Mouse (Mus musculus) forebrain, embryonic 12.5 days (tissue): ENCODE measurements around the gene 4932438H23Rik. TPM values are rescaled to one million over a fixed set of nuclear protein-coding genes. Genes with fewer than 3 reads are reported as not detected.

ENCODE experiments used
- ATAC-seq: fragments of 200-750 bp; cut with Nextera tagmentation; 2 replicates; pipeline ENCODE4 v1.8.0; 2017; ENCODE audit warnings: moderate TSS enrichment; ENCODE audit not compliant: low FRiP score
- H3K27ac ChIP-seq: fragments of 300-500 bp; sonication (generic); 2 replicates; pipeline ENCODE4 v1.5.1; 2016; ENCODE audit warnings: mild to moderate bottlenecking
- H3K27me3 ChIP-seq: fragments of 300-500 bp; sonication (generic); 2 replicates; pipeline ENCODE4 v1.6.1; 2016; ENCODE audit warnings: mild to moderate bottlenecking
- H3K36me3 ChIP-seq: fragments of 300-500 bp; sonication (generic); replicated peaks from 2 replicates; pipeline ENCODE4 v1.6.1; 2016; ENCODE audit warnings: mild to moderate bottlenecking
- H3K4me1 ChIP-seq: fragments of 300-500 bp; sonication (generic); 2 replicates; pipeline ENCODE4 v1.6.1; 2016
- H3K4me2 ChIP-seq: fragments of 300-500 bp; sonication (generic); 2 replicates; pipeline ENCODE4 v1.6.1; 2016; ENCODE audit warnings: mild to moderate bottlenecking, moderate library complexity
- H3K4me3 ChIP-seq: fragments of 300-500 bp; sonication (generic); replicated peaks from 2 replicates; pipeline ENCODE4 v1.5.1; 2016; ENCODE audit warnings: mild to moderate bottlenecking
- H3K9ac ChIP-seq: fragments of 300-500 bp; sonication (generic); 2 replicates; pipeline ENCODE4 v1.6.1; 2016; ENCODE audit warnings: mild to moderate bottlenecking
- H3K9me3 ChIP-seq: fragments of 300-500 bp; sonication (generic); 2 replicates; pipeline ENCODE4 v1.6.1; 2016
- WGBS: fragments of 180-500 bp; shearing (Covaris S2); methylation state at CpG from one replicate; pipeline ENCODE4 v1.1.7; 2016; 5-methylcytosine and 5-hydroxymethylcytosine counted together
- polyA plus RNA-seq: library from polyadenylated mRNA; unstranded; fragments of >200 nt; fragmentation: Nextera tagmentation; extraction: Ambion mirVana; gene quantifications from 2 replicates; pipeline ENCODE4 v1.2.1, GENCODE M21; 2016

4932438H23Rik gene
- 0.43 TPM in 1 of 2 replicates, not detected in the other for polyA plus RNA-seq

DNA sequence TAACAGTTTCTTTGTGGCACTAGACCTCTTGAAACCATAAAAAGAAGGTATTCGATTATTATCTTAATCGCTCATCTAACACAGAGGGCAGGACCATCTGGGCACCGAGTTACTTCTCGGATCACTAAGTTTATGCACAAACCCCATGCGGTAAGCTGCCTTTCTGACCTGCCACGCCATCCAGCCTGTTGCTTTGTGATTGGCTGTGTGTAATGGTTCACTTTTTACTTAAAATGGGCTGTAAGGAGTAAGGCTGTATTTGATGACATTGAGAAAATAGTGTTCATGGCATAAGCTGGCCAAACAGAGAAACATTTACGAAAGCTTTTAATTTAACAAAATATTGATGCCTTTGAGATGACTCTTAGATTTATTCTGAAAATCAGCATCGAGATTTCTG, at the start of gene 4932438H23Rik:
4932438H23Rik (minus strand) TSS at position 101 of the 400 bp plus-strand sequence.
- 90% methylated on average over 8 of the region's 8 CpGs for WGBS
- peaks cover 20% of the 10 kb centered on the region for H3K4me1 ChIP-seq
- H3K4me2 ChIP-seq: no peak within 1 kb of the TSS
- no peak within 1 kb of the TSS for H3K4me3 ChIP-seq
- H3K9ac ChIP-seq: no peak within 1 kb of the TSS
- no peak for ATAC-seq
- no peaks in the 10 kb centered on the region for H3K9me3 ChIP-seq
- H3K36me3 ChIP-seq: no peaks in the 10 kb centered on the region
- H3K27ac ChIP-seq: no peak within 1 kb of the TSS
- H3K27me3 ChIP-seq: peaks cover 40% of the 10 kb centered on the region

DNA sequence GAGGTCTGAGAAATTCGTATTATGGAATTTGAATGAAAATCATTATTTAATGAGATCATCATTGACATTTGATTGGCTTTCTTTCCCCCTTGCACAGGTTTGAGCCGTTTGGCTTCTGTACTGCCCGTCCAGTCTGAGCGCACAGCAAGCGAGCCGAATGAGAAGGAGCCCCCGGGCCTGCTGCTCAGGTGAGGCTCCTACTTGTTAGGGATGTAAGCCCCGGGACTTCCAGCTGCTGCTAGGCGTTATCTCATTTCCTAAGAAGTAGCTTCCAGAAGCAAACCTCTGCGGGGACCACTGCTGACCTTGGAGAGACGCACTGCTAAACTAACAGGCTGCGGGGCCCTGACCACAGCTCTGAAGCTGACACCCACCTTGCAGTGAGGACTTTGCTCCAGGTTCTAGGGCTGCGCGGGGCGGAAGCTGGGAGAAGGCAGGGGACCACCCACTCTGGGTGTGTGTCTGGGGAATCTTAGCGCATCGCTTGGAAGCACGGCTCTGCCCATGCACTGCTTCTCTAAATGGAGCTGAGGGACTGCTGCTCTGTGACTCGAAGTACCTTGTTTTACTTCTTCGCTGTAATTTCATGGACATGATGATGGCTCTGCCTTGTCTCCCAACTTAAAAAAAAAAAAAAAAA, 46.2 kb upstream of the 4932438H23Rik start:
- H3K36me3 ChIP-seq: no peaks in the 10 kb centered on the region
- H3K27ac ChIP-seq: peak overlapping the region; percentile 90
- H3K27me3 ChIP-seq: peaks cover 12% of the 10 kb centered on the region; the same call in 1 of the 2 replicates
- 7% methylated on average over 20 of the region's 20 CpGs for WGBS
- ATAC-seq: peak; percentile 47
- H3K4me2 ChIP-seq: peak overlapping the region; percentile 47
- H3K9ac ChIP-seq: peak overlapping the region; percentile 40; the same call in 1 of the 2 replicates
- H3K4me3 ChIP-seq: peak overlapping the region; percentile 19
- peaks cover 13% of the 10 kb centered on the region; the same call in 1 of the 2 replicates for H3K9me3 ChIP-seq
- peaks cover 34% of the 10 kb centered on the region for H3K4me1 ChIP-seq

DNA sequence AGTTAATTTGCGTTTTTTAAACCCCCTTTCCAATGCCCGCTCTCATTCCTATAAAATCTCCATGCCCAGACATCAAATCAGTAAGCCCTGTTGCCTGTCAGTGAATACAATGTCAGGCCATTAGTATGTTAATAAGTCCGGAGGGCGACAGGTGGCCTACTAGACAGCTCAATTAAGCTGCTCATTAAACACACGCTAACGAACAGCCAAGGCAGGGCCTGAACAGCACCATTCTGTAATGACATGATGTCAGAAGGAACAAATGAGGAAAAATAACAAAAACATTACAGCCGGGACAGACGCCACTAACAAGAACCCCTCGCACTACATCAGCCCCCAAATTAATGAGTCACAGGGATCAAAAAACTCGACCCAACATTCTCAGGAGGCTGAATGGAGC, 45.5 kb upstream of the 4932438H23Rik start:
- 4% methylated on average over 10 of the region's 10 CpGs for WGBS
- Histone ChIP-seq H3K4me3 (no peak overlapping the region; the same call in 1 of the 2 replicates), H3K4me1 (peaks cover 34% of the 10 kb centered on the region), H3K9me3 (peaks cover 13% of the 10 kb centered on the region; the same call in 1 of the 2 replicates), H3K27me3 (peaks cover 12% of the 10 kb centered on the region; the same call in 1 of the 2 replicates), H3K9ac (no peak overlapping the region), H3K36me3 (no peaks in the 10 kb centered on the region), H3K4me2 (peak overlapping the region; percentile 42), H3K27ac (peak overlapping the region; percentile 97)
- ATAC-seq: peak; percentile 96

DNA sequence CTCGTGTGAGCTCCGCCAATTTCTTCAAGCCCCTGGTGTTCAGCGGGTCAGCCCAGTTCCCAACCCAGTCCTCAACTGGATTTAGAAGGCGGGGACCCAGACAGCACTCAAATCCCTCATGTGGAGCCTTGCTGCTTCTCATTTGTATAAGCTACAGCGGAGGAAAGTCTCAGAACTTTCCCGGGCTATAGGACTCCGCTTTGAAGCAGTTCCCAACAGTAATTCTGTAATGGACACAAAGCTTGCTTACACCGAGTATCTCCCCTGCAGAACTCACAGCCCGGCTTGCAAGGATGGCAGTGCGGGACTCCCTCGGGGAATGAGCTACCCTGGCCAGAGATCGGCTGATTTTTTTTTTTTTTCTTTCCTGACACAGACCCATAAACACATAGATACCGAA, 45.1 kb upstream of the 4932438H23Rik start:
- peaks cover 34% of the 10 kb centered on the region for H3K4me1 ChIP-seq
- H3K27ac ChIP-seq: peak overlapping the region; percentile 97
- no peaks in the 10 kb centered on the region for H3K36me3 ChIP-seq
- peak overlapping the region; percentile 50; the same call in 1 of the 2 replicates for H3K9ac ChIP-seq
- ATAC-seq: peak; percentile 78
- peaks cover 13% of the 10 kb centered on the region; the same call in 1 of the 2 replicates for H3K9me3 ChIP-seq
- H3K4me3 ChIP-seq: peak overlapping the region; percentile 11; the same call in 1 of the 2 replicates
- under 1% methylated on average over 13 of the region's 13 CpGs for WGBS
- peaks cover 16% of the 10 kb centered on the region; the same call in 1 of the 2 replicates for H3K27me3 ChIP-seq
- H3K4me2 ChIP-seq: peak overlapping the region; percentile 42

DNA sequence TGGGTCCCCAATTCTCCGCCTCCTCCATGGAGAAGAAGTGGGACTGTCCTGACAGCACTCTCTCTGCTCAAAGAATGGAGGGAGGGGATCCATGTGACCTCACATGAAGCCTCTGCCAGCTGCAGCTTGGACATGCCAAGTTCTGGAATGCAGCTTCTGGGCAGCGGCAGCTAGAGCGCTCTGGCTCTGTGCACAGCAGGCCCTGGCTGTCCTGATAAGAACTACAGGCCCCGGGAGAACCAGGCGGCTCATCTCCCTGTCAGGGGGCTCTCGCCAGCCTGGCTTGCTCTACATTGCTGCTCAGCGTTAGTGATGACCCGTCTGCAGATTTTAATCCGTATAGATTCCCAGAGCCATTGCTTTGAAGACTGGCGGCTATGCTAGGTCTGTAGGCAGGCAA, 44.6 kb upstream of the 4932438H23Rik start:
- peak overlapping the region; percentile 97 for H3K27ac ChIP-seq
- H3K4me3 ChIP-seq: peak overlapping the region; percentile 11; the same call in 1 of the 2 replicates
- H3K27me3 ChIP-seq: peaks cover 18% of the 10 kb centered on the region; the same call in 1 of the 2 replicates
- no peaks in the 10 kb centered on the region for H3K36me3 ChIP-seq
- H3K4me1 ChIP-seq: peaks cover 34% of the 10 kb centered on the region
- H3K9me3 ChIP-seq: peaks cover 11% of the 10 kb centered on the region; the same call in 1 of the 2 replicates
- H3K4me2 ChIP-seq: peak overlapping the region; percentile 42
- peak overlapping the region; percentile 50 for H3K9ac ChIP-seq
- peak; percentile 16 for ATAC-seq
- WGBS: 14% methylated on average over 10 of the region's 10 CpGs

DNA sequence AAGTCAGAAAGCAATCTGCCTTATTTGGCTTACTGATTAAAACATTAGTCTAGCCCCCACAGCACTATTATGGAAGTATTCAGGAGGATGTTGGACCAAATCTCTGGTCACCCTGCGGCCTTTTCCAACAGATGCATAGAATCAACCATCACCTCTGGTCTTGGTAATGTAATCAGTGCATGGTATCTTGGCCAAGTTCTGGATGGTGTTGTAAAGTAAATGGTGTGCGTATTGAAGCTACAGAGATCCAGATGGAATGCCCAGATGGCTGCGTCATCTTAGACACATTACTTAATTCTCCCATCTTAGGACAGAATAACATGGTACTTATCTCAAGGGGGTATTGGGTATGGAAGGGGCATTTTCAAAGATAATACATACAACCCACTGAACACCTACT, 43.8 kb upstream of the 4932438H23Rik start:
- peak overlapping the region; percentile 97 for H3K27ac ChIP-seq
- peaks cover 18% of the 10 kb centered on the region; the same call in 1 of the 2 replicates for H3K27me3 ChIP-seq
- no peak overlapping the region for H3K9ac ChIP-seq
- peaks cover 34% of the 10 kb centered on the region for H3K4me1 ChIP-seq
- 89% methylated on average over 3 of the region's 3 CpGs for WGBS
- H3K4me3 ChIP-seq: no peak overlapping the region
- H3K36me3 ChIP-seq: no peaks in the 10 kb centered on the region
- H3K9me3 ChIP-seq: peaks cover 3% of the 10 kb centered on the region; the same call in 1 of the 2 replicates
- H3K4me2 ChIP-seq: no peak overlapping the region
- no peak for ATAC-seq

DNA sequence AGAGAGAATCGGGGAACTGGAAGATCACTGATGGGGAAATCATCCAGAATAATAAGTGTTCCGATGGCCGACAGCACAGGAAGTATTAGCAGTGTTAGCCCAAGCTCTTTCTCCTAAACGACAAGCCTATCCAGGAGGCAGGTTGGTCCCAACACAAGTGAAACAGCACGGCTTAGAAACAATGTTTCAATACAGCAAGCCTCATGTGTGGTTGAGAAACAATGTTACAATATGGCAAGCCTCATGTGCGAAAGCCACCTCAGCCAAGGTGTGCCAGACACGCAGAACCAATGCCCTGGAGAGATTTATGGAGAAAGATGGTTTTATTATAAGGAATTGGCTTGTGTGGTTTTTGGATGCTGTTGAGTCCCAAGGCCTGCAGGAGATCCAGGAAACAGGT, 43.2 kb upstream of the 4932438H23Rik start:
- ATAC-seq: no peak
- Histone ChIP-seq H3K9me3 (peaks cover 3% of the 10 kb centered on the region; the same call in 1 of the 2 replicates), H3K27me3 (peaks cover 18% of the 10 kb centered on the region; the same call in 1 of the 2 replicates), H3K27ac (no peak overlapping the region), H3K9ac (no peak overlapping the region), H3K36me3 (no peaks in the 10 kb centered on the region), H3K4me2 (no peak overlapping the region), H3K4me1 (peaks cover 34% of the 10 kb centered on the region), H3K4me3 (no peak overlapping the region)
- 96% methylated on average over 7 of the region's 7 CpGs for WGBS

DNA sequence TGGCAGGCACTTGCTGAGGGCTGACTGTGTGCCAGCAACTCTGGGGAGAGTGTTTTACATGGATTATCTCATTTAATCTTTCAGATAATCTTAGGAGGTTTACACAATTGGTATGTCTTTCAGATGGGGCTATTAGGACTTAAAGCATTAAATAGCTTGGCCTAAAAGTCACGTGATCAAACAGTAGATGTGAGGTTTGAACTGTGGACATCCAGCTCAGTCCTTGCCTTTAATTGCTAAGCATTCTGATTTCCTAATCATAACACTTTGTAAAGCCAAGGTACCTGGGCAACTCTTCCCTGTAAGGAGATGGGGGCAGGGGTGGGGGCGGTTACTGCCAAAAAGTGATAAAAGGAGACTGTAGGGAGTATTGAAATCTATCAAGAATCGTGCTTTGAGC, 41.7 kb upstream of the 4932438H23Rik start:
- ATAC-seq: no peak
- Histone ChIP-seq H3K4me1 (peaks cover 29% of the 10 kb centered on the region), H3K27ac (no peak overlapping the region), H3K9ac (no peak overlapping the region), H3K4me2 (no peak overlapping the region), H3K27me3 (peaks cover 22% of the 10 kb centered on the region), H3K4me3 (no peak overlapping the region), H3K36me3 (no peaks in the 10 kb centered on the region), H3K9me3 (no peaks in the 10 kb centered on the region; the same call in 1 of the 2 replicates)
- WGBS: 80% methylated on average over 3 of the region's 3 CpGs

DNA sequence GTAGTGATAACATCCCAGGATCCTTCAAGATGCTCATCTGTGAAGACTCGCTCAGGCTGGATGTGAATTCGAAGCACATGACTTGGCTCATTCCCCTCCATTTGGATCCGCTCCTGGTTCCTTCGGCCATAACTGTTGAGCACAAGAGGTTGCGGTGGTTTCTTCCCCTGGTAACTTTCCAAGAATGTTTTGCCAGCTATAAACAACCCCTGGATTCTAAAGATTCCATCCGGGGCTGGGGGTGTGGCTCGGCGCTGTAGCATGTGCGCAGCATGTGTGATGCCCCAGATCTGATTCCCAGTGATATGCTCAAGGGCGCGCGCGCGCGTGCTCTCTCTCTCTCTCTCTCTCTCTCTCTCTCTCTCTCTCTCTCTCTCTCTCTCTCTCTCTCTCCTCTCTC, 35.0 kb upstream of the 4932438H23Rik start:
- 95% methylated on average over 15 of the region's 15 CpGs for WGBS
- no peak overlapping the region for H3K9ac ChIP-seq
- H3K4me3 ChIP-seq: no peak overlapping the region
- peaks cover 10% of the 10 kb centered on the region for H3K4me1 ChIP-seq
- ATAC-seq: no peak
- H3K27me3 ChIP-seq: peaks cover 34% of the 10 kb centered on the region
- no peaks in the 10 kb centered on the region for H3K9me3 ChIP-seq
- H3K4me2 ChIP-seq: no peak overlapping the region
- no peaks in the 10 kb centered on the region for H3K36me3 ChIP-seq
- no peak overlapping the region for H3K27ac ChIP-seq

DNA sequence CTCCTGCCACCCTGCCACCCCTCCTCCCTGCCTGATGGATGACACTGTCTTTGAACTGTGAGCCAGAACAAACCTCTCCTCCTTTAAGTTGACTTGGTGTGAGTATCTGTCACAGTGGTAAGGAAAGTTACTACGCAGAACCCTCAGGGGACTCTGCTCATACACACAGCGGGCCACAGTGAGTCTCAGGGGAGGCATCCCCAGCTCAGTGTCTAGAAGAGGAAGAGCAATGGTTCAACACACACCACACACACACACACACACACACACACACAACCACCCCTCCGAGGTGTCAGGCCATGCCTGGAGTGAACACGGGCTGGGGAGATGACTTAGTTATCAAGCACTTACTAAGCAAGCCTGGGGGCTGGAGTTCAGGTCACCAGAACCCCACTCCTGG, 33.5 kb upstream of the 4932438H23Rik start:
- Histone ChIP-seq H3K27me3 (peaks cover 37% of the 10 kb centered on the region), H3K9me3 (no peaks in the 10 kb centered on the region), H3K36me3 (no peaks in the 10 kb centered on the region), H3K4me1 (peaks cover 11% of the 10 kb centered on the region), H3K27ac (no peak overlapping the region), H3K4me2 (no peak overlapping the region), H3K9ac (no peak overlapping the region), H3K4me3 (no peak overlapping the region)
- 97% methylated on average over 4 of the region's 4 CpGs for WGBS
- no peak for ATAC-seq

DNA sequence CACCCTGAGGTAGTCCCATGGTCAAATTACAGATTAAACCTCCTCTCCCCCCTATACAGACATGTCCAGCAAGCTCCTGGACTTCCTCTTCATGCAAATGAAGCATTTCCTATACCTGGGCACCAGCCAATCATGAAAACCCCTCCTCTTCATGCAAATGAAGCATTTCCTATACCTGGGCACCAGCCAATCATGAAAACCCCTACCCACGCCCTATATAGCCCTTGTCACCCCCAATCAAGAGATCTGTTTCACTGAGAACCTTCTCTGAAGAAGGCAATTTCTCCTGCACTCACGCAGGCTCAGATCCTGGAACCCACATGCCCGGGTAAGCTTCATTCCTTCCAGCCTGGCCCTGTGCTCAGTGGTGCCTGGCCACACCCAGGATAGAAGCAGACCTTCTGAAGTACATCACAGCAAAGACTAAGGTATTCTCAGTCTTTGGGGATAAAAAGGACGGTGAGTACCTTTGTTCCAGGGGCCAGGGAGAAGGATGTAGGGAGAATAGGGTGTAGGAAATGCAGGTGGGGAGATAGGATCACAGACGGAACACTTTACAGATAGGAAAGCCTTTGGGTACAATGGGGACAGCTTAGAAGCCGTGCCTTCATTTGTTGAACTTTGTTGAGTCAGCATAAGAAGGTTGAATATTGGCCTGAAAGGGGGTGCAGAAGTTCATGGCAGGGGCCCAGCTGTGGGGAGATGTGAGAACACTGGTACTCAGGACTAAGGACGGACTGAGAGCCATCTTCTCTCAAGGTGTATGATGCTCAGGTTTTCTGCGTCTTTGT, 32.0 kb upstream of the 4932438H23Rik start:
- no peak for ATAC-seq
- Histone ChIP-seq H3K9ac (no peak overlapping the region), H3K36me3 (no peaks in the 10 kb centered on the region), H3K4me1 (peaks cover 11% of the 10 kb centered on the region), H3K4me3 (no peak overlapping the region), H3K27ac (no peak overlapping the region), H3K4me2 (no peak overlapping the region), H3K27me3 (peaks cover 42% of the 10 kb centered on the region), H3K9me3 (no peaks in the 10 kb centered on the region)
- WGBS: 89% methylated on average over 8 of the region's 8 CpGs

DNA sequence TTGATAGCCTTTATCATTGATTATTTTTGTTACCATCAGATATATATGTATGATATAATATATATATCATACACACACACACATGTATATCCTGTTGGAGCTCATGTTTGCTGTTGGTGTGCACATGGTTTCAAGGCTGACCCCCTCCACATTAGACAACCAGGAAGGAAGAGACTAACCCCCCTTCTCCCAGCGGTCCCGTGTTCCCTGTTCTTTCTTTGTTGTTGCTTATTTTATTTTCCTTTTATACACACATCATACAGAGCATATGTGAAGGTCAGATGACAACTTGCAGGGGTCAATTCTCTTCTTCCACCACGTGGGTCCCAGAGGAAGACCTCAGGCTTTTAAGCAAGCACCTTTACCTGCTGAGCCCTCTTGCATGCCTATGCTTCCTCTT, 29.3 kb upstream of the 4932438H23Rik start:
- 82% methylated on average over 3 of the region's 3 CpGs for WGBS
- H3K27me3 ChIP-seq: peaks cover 36% of the 10 kb centered on the region
- no peak for ATAC-seq
- H3K36me3 ChIP-seq: no peaks in the 10 kb centered on the region
- no peaks in the 10 kb centered on the region for H3K9me3 ChIP-seq
- H3K4me3 ChIP-seq: no peak overlapping the region
- H3K4me1 ChIP-seq: peaks cover 19% of the 10 kb centered on the region
- no peak overlapping the region for H3K4me2 ChIP-seq
- no peak overlapping the region for H3K9ac ChIP-seq
- no peak overlapping the region for H3K27ac ChIP-seq
